ENCODE assay signal across 9 mouse cellular contexts in the genomic region with DNA sequence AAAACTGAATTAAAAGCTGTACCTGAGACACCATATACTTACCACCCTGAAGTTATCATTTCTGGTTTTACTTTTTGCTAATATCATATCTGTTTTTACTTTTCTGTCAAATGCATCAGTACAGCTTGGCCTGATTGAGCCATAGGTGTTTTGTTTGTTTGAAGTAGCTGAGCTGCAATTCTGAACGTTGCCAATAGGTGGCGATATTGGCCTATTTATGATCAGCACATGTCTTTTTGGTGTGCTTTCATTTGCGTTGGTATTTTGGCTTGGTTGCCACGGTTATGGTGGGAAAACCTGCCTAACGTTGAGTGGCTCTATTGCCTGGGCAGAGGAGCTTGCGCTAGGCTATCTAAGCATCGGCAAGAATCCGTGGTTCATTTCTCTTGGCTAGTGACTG. TPM values are rescaled to one million over a fixed set of nuclear protein-coding genes. Genes with fewer than 3 reads are reported as not detected.
DNase-seq lines count a peak whose midpoint lies in the region; ATAC-seq and TF ChIP-seq lines count a peak whose summit lies in the region.
"Had no signal": no experiment of that assay in that cellular context is flagged by ENCODE, and none has a peak within 500 bp of the region (broad histone marks: within the 10 kb centered on the region; RNA-seq: fewer than 3 reads in every experiment).

No protein-coding gene starts in this region.

- no peaks in the 10 kb centered on the region for H3K36me3 ChIP-seq in thymus, adult 2 months (ENCODE audit: control insufficient read depth, insufficient read depth, low read length)
- H3K36me3 ChIP-seq in intestine, postnatal 0 days (ENCODE audit: control insufficient read depth, insufficient read depth), result no peaks in the 10 kb centered on the region; the same call in 1 of the 2 replicates
- peaks cover 6% of the 10 kb centered on the region for H3K36me3 ChIP-seq in limb, embryonic 10.5 days
- H3K36me3 ChIP-seq in midbrain, embryonic 14.5 days (ENCODE audit: control insufficient read depth, insufficient read depth, low read length), result peaks cover 5% of the 10 kb centered on the region; the same call in 1 of the 2 replicates
- H3K36me3 ChIP-seq: embryonic facial prominence, embryonic 13.5 days had no signal

- DNase-seq in thymus, adult 2 months, result peak; percentile 72
- DNase-seq in thymus, adult 18-20 months, result no peak
- peak; percentile 62 for DNase-seq in cerebellum, adult 9-11 months
- DNase-seq in frontal cortex, postnatal 36 days (ENCODE audit: low spot score in 2 of 2), result peak; percentile 73 to 83
- DNase-seq in limb, embryonic 10.5 days (ENCODE audit: low spot score), result peak; percentile 86
- peak; percentile 95 for DNase-seq in midbrain, embryonic 14.5 days
- peak; percentile 35 to 58 for DNase-seq in spleen, postnatal 36 days (ENCODE audit: low spot score in 2 of 2)

- no peak overlapping the region for H3K9ac ChIP-seq in intestine, postnatal 0 days (ENCODE audit: low read depth, low read length)
- H3K9ac ChIP-seq in midbrain, embryonic 14.5 days (replicated peaks; ENCODE audit: low read length), result peak overlapping the region; percentile 20; the same call in 1 of the 2 replicates
- H3K9ac ChIP-seq: embryonic facial prominence, embryonic 13.5 days had no signal

- no peak for TF ChIP-seq CTCF in thymus, adult 2 months (IDR thresholded peaks at IDR 0.05; ENCODE audit: borderline replicate concordance, control insufficient read depth, extremely low read depth, insufficient read depth, low read length, poor library complexity)
- TF ChIP-seq CTCF in intestine, postnatal 0 days (IDR thresholded peaks at IDR 0.05; ENCODE audit: low read depth), result peak; percentile 92

- H3K4me3 ChIP-seq in thymus, adult 2 months (ENCODE audit: control insufficient read depth, insufficient read depth, low read length), result no peak overlapping the region
- no peak overlapping the region for H3K4me3 ChIP-seq in intestine, postnatal 0 days (ENCODE audit: low read depth, low read length)
- H3K4me3 ChIP-seq in limb, embryonic 10.5 days, result no peak overlapping the region
- H3K4me3 ChIP-seq in midbrain, embryonic 14.5 days (replicated peaks; ENCODE audit: low read depth, low read length), result no peak overlapping the region
- H3K4me3 ChIP-seq: embryonic facial prominence, embryonic 13.5 days had no signal

- 0 out of 2 replicates have a peak, but pooled peaks cover 5% of the 10 kb centered on the region for H3K9me3 ChIP-seq in intestine, postnatal 0 days (ENCODE audit: control insufficient read depth)
- no peaks in the 10 kb centered on the region; the same call in 1 of the 2 replicates for H3K9me3 ChIP-seq in limb, embryonic 10.5 days (replicated peaks)
- H3K9me3 ChIP-seq in midbrain, embryonic 14.5 days (ENCODE audit: control insufficient read depth, low read length), result 0 out of 2 replicates have a peak, but pooled peaks cover 7% of the 10 kb centered on the region

- 0 out of 2 replicates have a peak, but pooled peaks have one; percentile 31 for ATAC-seq in intestine, postnatal 0 days
- ATAC-seq in midbrain, embryonic 14.5 days (ENCODE audit: low FRiP score, low TSS enrichment), result no peak; the same call in 1 of the 2 replicates

- H3K4me1 ChIP-seq in thymus, adult 2 months (replicated peaks; ENCODE audit: control insufficient read depth, insufficient read depth, low read length), result no peaks in the 10 kb centered on the region
- no peaks in the 10 kb centered on the region for H3K4me1 ChIP-seq in intestine, postnatal 0 days (replicated peaks; ENCODE audit: control insufficient read depth, insufficient read depth, low read length)
- H3K4me1 ChIP-seq in limb, embryonic 10.5 days, result peaks cover 3% of the 10 kb centered on the region; the same call in 1 of the 2 replicates
- no peaks in the 10 kb centered on the region for H3K4me1 ChIP-seq in midbrain, embryonic 14.5 days (ENCODE audit: control insufficient read depth, insufficient read depth, low read length)
- H3K4me1 ChIP-seq: embryonic facial prominence, embryonic 13.5 days had no signal

- WGBS in thymus, adult 2 months, result 5% methylated on average over 8 of the region's 8 CpGs
- 7% methylated on average over 8 of the region's 8 CpGs for WGBS in intestine, postnatal 0 days
- 12% methylated on average over 8 of the region's 8 CpGs for WGBS in limb, embryonic 10.5 days
- 7% methylated on average over 8 of the region's 8 CpGs for WGBS in midbrain, embryonic 14.5 days

- no peak overlapping the region for H3K27ac ChIP-seq in thymus, adult 2 months (ENCODE audit: control insufficient read depth, insufficient read depth, low read length)
- H3K27ac ChIP-seq in intestine, postnatal 0 days (ENCODE audit: low read depth, low read length), result no peak overlapping the region
- H3K27ac ChIP-seq in limb, embryonic 10.5 days, result no peak overlapping the region
- no peak overlapping the region for H3K27ac ChIP-seq in midbrain, embryonic 14.5 days (replicated peaks; ENCODE audit: low read depth, low read length)
- H3K27ac ChIP-seq: embryonic facial prominence, embryonic 13.5 days had no signal

- TF ChIP-seq POLR2A in thymus, adult 2 months (IDR thresholded peaks at IDR 0.05; ENCODE audit: control insufficient read depth, extremely low read depth, insufficient read depth, low read length, poor library complexity), result no peak

- H3K27me3 ChIP-seq in thymus, adult 2 months (ENCODE audit: control insufficient read depth, insufficient read depth, low read length), result no peaks in the 10 kb centered on the region
- H3K27me3 ChIP-seq in intestine, postnatal 0 days (replicated peaks; ENCODE audit: control insufficient read depth, insufficient read depth, low read length), result no peaks in the 10 kb centered on the region
- H3K27me3 ChIP-seq in limb, embryonic 10.5 days (ENCODE audit: low read depth, poor library complexity, severe bottlenecking), result no peaks in the 10 kb centered on the region
- H3K27me3 ChIP-seq in midbrain, embryonic 14.5 days (ENCODE audit: control insufficient read depth, insufficient read depth, low read length), result no peaks in the 10 kb centered on the region
- H3K27me3 ChIP-seq: embryonic facial prominence, embryonic 13.5 days had no signal

- H3K4me2 ChIP-seq in intestine, postnatal 0 days (replicated peaks; ENCODE audit: low read depth), result no peak overlapping the region
- H3K4me2 ChIP-seq in midbrain, embryonic 14.5 days (ENCODE audit: low read length), result no peak overlapping the region
- H3K4me2 ChIP-seq: embryonic facial prominence, embryonic 13.5 days had no signal

RNA-seq across cellular contexts. Expression of a gene that starts 10.0 kb away (rescaled TPM):
- 94.4 and 113 TPM in 2 replicates for polyA plus RNA-seq in thymus, adult 2 months (2012; rRNA removed)
- 115 and 123 TPM in 2 replicates for polyA plus RNA-seq in intestine, postnatal 0 days (2015; fragmentation: Nextera tagmentation; extraction: Ambion mirVana)
- 198 and 199 TPM in 2 replicates for polyA plus RNA-seq in limb, embryonic 10.5 days (2016; fragmentation: Nextera tagmentation; extraction: Ambion mirVana)
- polyA plus RNA-seq in midbrain, embryonic 14.5 days (2014; fragmentation: Nextera tagmentation; extraction: Ambion mirVana), result 310 and 316 TPM in 2 replicates

RNA-seq across cellular contexts. Expression of a gene that starts 37.6 kb away (rescaled TPM):
- polyA plus RNA-seq in thymus, adult 2 months (2012; rRNA removed), result 2.0 TPM in 2 replicates
- polyA plus RNA-seq in intestine, postnatal 0 days (2015; fragmentation: Nextera tagmentation; extraction: Ambion mirVana), result 1.2 and 1.3 TPM in 2 replicates
- polyA plus RNA-seq in limb, embryonic 10.5 days (2016; fragmentation: Nextera tagmentation; extraction: Ambion mirVana), result 0.26 and 0.33 TPM in 2 replicates
- polyA plus RNA-seq in midbrain, embryonic 14.5 days (2014; fragmentation: Nextera tagmentation; extraction: Ambion mirVana), result 2.5 and 3.1 TPM in 2 replicates

Comparison
In these comparisons a context has a peak if more than half of its experiments do, and no peak if none do; other contexts are left out.
1. DNase-seq: peak in thymus, adult 2 months (single experiment), cerebellum, adult 9-11 months (single experiment), frontal cortex, postnatal 36 days (2 of 2), limb, embryonic 10.5 days (single experiment), midbrain, embryonic 14.5 days (single experiment) and spleen, postnatal 36 days (2 of 2); none in thymus, adult 18-20 months (0 of 2).